Mouse (Mus musculus): ENCODE data around the gene Sgsm1. TPM values are rescaled to one million over a fixed set of nuclear protein-coding genes. Genes with fewer than 3 reads are reported as not detected.

The Sgsm1 gene
- total RNA-seq, 4 experiments from 2014 or later, result 84.7 to 123 (median 111) TPM

DNA sequence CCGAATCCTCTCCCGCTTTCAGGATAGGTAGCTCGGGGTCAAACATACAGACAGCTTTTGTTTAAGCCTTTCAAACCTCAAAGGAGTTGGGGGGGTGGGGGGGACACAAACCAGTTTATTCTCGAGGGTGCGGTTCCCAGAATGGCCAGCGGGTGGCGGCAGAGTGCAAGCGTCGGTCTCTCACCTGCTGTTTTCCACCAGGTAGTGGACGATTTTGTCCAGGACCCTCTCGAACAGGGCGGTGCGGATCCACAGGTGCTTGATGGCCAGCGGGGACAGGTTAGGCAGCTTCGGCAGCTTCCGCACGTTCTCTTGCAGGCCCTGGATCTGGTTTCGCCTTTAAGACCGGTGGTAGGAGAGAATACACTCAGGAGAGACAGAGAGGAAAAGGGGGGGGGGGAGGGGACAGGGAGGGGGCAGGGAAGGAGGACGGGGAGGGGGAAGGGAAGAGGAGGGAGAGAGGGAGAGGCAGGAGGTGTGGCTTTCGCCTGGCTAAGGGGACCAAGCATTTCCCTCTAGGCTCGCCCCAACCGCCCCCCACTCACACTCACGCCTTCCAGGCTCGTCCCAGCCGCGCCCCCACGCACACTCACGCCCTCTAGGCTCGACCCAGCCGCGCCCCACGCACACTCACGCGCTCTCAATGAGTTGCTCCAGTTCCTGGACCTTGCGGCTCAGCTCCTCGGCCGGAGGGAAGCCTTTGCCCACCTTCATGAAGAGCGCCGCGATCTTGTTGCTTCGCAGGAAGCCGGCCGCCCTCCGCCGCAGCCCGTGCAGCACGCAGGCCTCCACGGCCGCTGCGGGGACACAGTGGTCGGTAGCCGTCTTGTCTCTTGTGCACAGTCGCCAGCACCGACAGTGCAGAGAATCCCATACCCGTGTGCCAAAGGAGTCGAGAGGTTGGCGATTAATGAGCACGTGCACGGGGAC, 23.7 kb downstream of the Sgsm1 start:
- peak in 1 of 2 experiments; percentile 89 for DNase-seq (ENCODE audit: low spot score in 2 of 2)

DNA sequence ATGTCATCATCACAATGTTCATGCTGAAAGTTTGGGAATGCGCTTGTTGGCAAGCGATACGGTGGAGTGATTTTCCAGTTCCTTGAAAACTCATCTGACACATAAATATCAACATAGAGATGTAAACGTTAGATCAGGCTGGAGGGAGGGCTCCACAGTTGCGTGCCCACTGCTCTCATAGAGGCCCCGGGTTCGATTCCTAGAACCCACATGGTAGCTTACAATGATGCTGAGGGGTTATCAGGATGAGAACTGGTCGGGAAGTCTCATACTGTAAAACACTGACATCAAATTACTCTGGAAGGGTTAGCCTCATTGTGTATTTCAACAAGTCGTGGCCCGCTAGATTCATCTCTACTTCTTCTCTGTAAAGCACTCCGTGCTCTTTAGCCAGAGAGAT, 24.5 kb downstream of the Sgsm1 start:
- no peak for DNase-seq (ENCODE audit: low spot score in 2 of 2)

GRCm38 (mm10) chr5:113285541-113285940, 25.0 kb downstream of the Sgsm1 start:
- DNase-seq (ENCODE audit: low spot score in 2 of 2), result no peak

GRCm38 (mm10) chr5:113283726-113284125, 26.9 kb downstream of the Sgsm1 start:
- no peak for DNase-seq (ENCODE audit: low spot score in 2 of 2)

- DNase-seq (ENCODE audit: low spot score in 2 of 2), result no peak
These were observed 29.0 kb downstream of the Sgsm1 start for GRCm38 (mm10) chr5:113281557-113281956.

- DNase-seq (ENCODE audit: low spot score in 2 of 2), result no peak
These were observed 30.3 kb downstream of the Sgsm1 start for GRCm38 (mm10) chr5:113280138-113280856.

GRCm38 (mm10) chr5:113275839-113276238, 34.7 kb downstream of the Sgsm1 start:
- no peak for DNase-seq (ENCODE audit: low spot score in 2 of 2)

GRCm38 (mm10) chr5:113271207-113271811, 39.3 kb downstream of the Sgsm1 start:
- peak in 1 of 2 experiments; percentile 75 for DNase-seq (ENCODE audit: low spot score in 2 of 2)

DNA sequence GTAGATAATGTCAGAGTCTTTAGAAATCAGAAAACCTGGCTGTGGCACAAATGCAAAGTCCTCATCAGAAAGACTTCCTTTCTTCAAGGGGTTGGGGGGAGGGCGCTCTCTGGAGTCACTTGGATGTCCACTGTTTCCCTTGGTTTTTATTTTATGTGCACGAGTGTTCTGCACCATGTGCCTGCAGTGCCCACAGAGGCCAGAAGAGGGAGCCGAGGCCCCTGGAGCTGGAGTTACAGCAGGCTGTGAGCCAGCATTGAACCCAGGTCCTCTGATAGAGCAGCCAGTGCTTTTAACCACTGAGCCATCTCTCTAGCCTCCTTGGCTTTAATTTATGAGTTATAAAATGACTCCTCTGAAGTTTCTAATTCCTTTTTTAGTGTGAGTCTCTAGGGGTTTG, 40.5 kb downstream of the Sgsm1 start:
- DNase-seq (ENCODE audit: low spot score in 2 of 2), result no peak

GRCm38 (mm10) chr5:113268246-113268645, 42.3 kb downstream of the Sgsm1 start:
- no peak for DNase-seq (ENCODE audit: low spot score in 2 of 2)

DNA sequence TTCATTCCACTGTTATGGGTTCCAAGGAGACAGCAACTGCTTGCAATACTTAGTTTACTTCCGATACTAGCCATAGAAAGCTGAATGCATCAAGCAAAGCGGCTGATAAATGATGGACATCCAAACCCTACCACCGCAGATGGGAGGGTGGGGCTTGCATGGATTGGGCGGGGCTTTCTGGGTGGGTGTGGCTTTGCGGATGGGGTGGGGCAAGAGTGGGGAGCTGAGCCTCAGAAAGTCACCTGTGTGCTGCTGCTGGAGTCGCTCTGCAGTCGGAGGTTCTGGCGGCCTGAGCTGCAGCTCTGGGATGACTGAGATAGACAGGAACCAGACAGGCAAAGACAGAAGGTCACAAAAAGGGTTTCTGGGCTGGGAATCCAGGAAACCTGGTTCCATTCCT, 44.9 kb downstream of the Sgsm1 start:
- DNase-seq (ENCODE audit: low spot score in 2 of 2), result no peak

DNA sequence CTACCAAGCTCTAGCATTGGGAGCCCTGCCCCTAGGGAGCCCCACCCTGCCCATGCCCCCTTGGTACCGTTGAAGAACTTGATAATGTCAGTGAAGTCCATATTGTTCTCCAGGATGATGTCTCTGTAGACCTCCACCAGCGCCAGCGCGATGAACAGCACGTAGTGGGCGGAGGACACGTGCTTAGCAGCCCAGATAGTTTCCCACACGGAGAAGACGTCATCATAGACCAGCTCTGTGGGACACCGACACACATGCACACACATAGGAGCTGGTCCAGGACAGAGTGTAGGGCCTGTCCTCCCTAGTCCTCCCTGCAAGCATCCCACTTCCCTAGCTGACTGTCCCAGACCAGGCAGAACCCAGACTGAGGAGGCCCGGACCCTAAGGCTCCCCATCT, 59.8 kb downstream of the Sgsm1 start:
- DNase-seq (ENCODE audit: low spot score in 2 of 2), result peak in 1 of 2 experiments; percentile 32

- DNase-seq (ENCODE audit: low spot score in 2 of 2), result no peak
These were observed 61.2 kb downstream of the Sgsm1 start for GRCm38 (mm10) chr5:113249263-113249930.

GRCm38 (mm10) chr5:113230196-113230595, 80.4 kb downstream of the Sgsm1 start:
- no peak for DNase-seq (ENCODE audit: low spot score in 2 of 2)

GRCm38 (mm10) chr5:113226632-113227102, 83.9 kb downstream of the Sgsm1 start, which contains the start of gene Tmem211:
Gene Tmem211, plus strand, starts transcription at chr5:113226909.
- peak; percentile 55 to 73 for DNase-seq (ENCODE audit: low spot score in 2 of 2)

GRCm38 (mm10) chr5:113225686-113226435, 84.7 kb downstream of the Sgsm1 start:
- DNase-seq (ENCODE audit: low spot score in 2 of 2), result no peak

DNA sequence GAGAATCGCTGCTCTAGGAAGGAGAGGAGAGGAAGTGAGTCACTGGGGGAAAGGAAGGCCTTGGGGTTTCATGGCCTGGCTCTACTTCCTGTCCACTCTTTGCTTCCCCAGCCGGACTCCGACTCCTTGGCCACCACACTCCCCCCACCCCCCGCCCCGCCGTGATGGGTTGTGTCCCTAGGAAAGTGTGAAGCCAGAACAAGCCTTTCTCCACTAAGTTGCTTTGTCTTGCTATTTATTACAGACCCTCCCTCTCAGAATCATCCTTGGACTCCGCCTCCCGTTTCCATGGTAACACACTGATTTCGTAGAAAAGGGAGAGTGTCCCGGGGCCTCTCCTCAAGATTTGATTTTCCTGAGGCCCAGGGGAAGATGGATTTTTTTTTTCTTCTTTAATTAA, 85.3 kb downstream of the Sgsm1 start:
- DNase-seq (ENCODE audit: low spot score in 2 of 2), result no peak

- DNase-seq (ENCODE audit: low spot score in 2 of 2), result no peak
These were observed 86.7 kb downstream of the Sgsm1 start for GRCm38 (mm10) chr5:113223888-113224287.

GRCm38 (mm10) chr5:113221147-113221865, 89.3 kb downstream of the Sgsm1 start, which contains the start of gene 2900026A02Rik:
Gene 2900026A02Rik, minus strand, starts transcription at chr5:113221236.
- peak; percentile 60 to 62 for DNase-seq (ENCODE audit: low spot score in 2 of 2)

Data from left cerebral cortex, adult 8-10 months (tissue).